Mouse (Mus musculus) limb, embryonic 14.5 days (tissue): ENCODE data around the gene Txndc9. TPM values are rescaled to one million over a fixed set of nuclear protein-coding genes. Genes with fewer than 3 reads are reported as not detected.
"Not testable (repeated sequence)": the region's sequence is repeated elsewhere in the genome, so short reads cannot be mapped to it uniquely, and the experiment has no call there.

Experiments used
- ATAC-seq: fragments of 200-750 bp; cut with Nextera tagmentation; 2 replicates; pipeline ENCODE4 v1.8.0; 2017; ENCODE audit warnings: low read depth, moderate number of reproducible peaks, moderate TSS enrichment; ENCODE audit not compliant: low FRiP score
- DNase-seq: peaks from one replicate; pipeline ENCODE4 v3.0.0-alpha.2; 2015; ENCODE audit warnings: low spot score
- H3K27ac ChIP-seq: fragments of 300-500 bp; sonication (generic); replicated peaks from 2 replicates; pipeline ENCODE4 v1.5.1; 2014; ENCODE audit warnings: low read depth, mild to moderate bottlenecking, low read length, moderate library complexity, mixed read lengths
- H3K27me3 ChIP-seq: fragments of 300-500 bp; sonication (generic); 2 replicates; pipeline ENCODE4 v1.6.1; 2014; ENCODE audit warnings: low read length, mixed read lengths; ENCODE audit not compliant: control insufficient read depth, insufficient read depth
- H3K36me3 ChIP-seq: fragments of 300-500 bp; sonication (generic); 2 replicates; pipeline ENCODE4 v1.6.1; 2014; ENCODE audit warnings: mild to moderate bottlenecking, low read length, moderate library complexity, mixed read lengths; ENCODE audit not compliant: control insufficient read depth, insufficient read depth
- H3K4me1 ChIP-seq: fragments of 300-500 bp; sonication (generic); 2 replicates; pipeline ENCODE4 v1.6.1; 2014; ENCODE audit warnings: antibody characterized with exemption, low read length, mixed read lengths; ENCODE audit not compliant: control insufficient read depth, insufficient read depth
- H3K4me2 ChIP-seq: fragments of 300-500 bp; sonication (generic); replicated peaks from 2 replicates; pipeline ENCODE4 v1.6.1; 2014; ENCODE audit warnings: low read depth, mild to moderate bottlenecking, low read length, moderate library complexity; ENCODE audit not compliant: severe bottlenecking
- H3K4me3 ChIP-seq: fragments of 300-500 bp; sonication (generic); replicated peaks from 2 replicates; pipeline ENCODE4 v1.5.1; 2014; ENCODE audit warnings: low read length
- H3K9ac ChIP-seq: fragments of 300-500 bp; sonication (generic); 2 replicates; pipeline ENCODE4 v1.6.1; 2014; ENCODE audit warnings: mild to moderate bottlenecking, low read depth, low read length, moderate library complexity; ENCODE audit not compliant: severe bottlenecking
- H3K9me3 ChIP-seq: fragments of 300-500 bp; sonication (generic); 2 replicates; pipeline ENCODE4 v1.6.1; 2016; ENCODE audit warnings: low read length; ENCODE audit not compliant: control insufficient read depth
- POLR2A ChIP-seq: fragments of 200-500 bp; IDR thresholded peaks from 2 replicates; pipeline ENCODE4 v1.8.0; 2012; ENCODE audit warnings: inconsistent platforms, mild to moderate bottlenecking, moderate library complexity, borderline replicate concordance; ENCODE audit not compliant: insufficient read depth, insufficient read length; ENCODE audit errors: extremely low read depth
- WGBS: fragments of 180-500 bp; shearing (Covaris S2); extraction: QIAGEN DNeasy Blood & Tissue Kit; methylation state at CpG from one replicate; pipeline ENCODE4 v1.1.7; 2014; 5-methylcytosine and 5-hydroxymethylcytosine counted together
- polyA plus RNA-seq, 2 experiments: library from polyadenylated mRNA; depleted of rRNA in 1 of 2; stranded (reverse) in 1 of 2; unstranded in 1 of 2; fragments of >200 nt; fragmentation: Nextera tagmentation in 1 of 2; extraction: Ambion mirVana in 1 of 2; gene quantifications; 2 replicates each; pipeline versions ENCODE4 v1.2.1 to v1.2.3; 2012 to 2014

Txndc9 gene
- polyA plus RNA-seq, 2 experiments, result 57.8 to 141 TPM

GRCm38 (mm10) chr1:37996877-37997484, 712 bp downstream of the Txndc9 start:
- no peaks in the 10 kb centered on the region for H3K9me3 ChIP-seq
- H3K9ac ChIP-seq, result peak overlapping the region; percentile 88
- H3K4me3 ChIP-seq, result peak overlapping the region; percentile 95
- peak overlapping the region; percentile 92 for H3K27ac ChIP-seq
- no peak for TF ChIP-seq POLR2A
- DNase-seq, result peak; percentile 99
- 2% methylated on average over 42 of the region's 42 CpGs for WGBS
- H3K36me3 ChIP-seq, result peaks cover 36% of the 10 kb centered on the region
- H3K4me1 ChIP-seq, result peaks cover 10% of the 10 kb centered on the region
- no peaks in the 10 kb centered on the region for H3K27me3 ChIP-seq
- H3K4me2 ChIP-seq, result peak overlapping the region; percentile 89
- ATAC-seq, result peak; percentile 95

GRCm38 (mm10) chr1:37996226-37996625, 1.5 kb downstream of the Txndc9 start:
- peak overlapping the region; percentile 89 for H3K4me2 ChIP-seq
- DNase-seq (no peak), ATAC-seq (no peak)
- no peaks in the 10 kb centered on the region for H3K9me3 ChIP-seq
- no peak for TF ChIP-seq POLR2A
- 44% methylated on average over 3 of the region's 3 CpGs for WGBS
- H3K9ac ChIP-seq, result peak overlapping the region; percentile 88
- H3K27ac ChIP-seq, result peak overlapping the region; percentile 14; the same call in 1 of the 2 replicates
- H3K36me3 ChIP-seq, result peaks cover 43% of the 10 kb centered on the region
- peaks cover 10% of the 10 kb centered on the region for H3K4me1 ChIP-seq
- peak overlapping the region; percentile 95 for H3K4me3 ChIP-seq
- no peaks in the 10 kb centered on the region for H3K27me3 ChIP-seq

DNA sequence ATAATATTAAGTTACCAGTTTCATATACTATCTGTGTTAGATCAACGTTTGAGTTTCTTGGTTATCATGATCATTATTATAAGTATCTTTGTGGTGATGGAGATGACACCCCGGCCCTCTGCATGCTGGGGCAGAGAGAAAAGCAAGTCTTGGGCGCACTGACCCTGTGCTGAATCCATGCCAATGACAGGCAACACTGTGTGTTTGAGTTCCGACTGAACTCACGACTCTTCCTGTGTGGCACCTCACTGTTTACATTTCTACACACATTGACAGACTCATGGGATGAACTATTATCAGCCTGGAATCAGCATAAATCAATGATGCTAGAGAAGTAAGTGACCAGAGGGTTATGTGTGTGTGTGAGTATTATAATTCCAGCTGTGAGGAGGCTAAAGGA, 9.8 kb downstream of the Txndc9 start:
- no peaks in the 10 kb centered on the region for H3K9me3 ChIP-seq
- no peak overlapping the region for H3K27ac ChIP-seq
- no peak overlapping the region for H3K4me2 ChIP-seq
- no peak overlapping the region for H3K9ac ChIP-seq
- ATAC-seq (no peak), DNase-seq (no peak)
- H3K27me3 ChIP-seq, result no peaks in the 10 kb centered on the region
- H3K4me3 ChIP-seq, result no peak overlapping the region
- no peaks in the 10 kb centered on the region for H3K4me1 ChIP-seq
- WGBS, result 92% methylated on average over 5 of the region's 5 CpGs
- TF ChIP-seq POLR2A, result no peak
- H3K36me3 ChIP-seq, result peaks cover 71% of the 10 kb centered on the region

DNA sequence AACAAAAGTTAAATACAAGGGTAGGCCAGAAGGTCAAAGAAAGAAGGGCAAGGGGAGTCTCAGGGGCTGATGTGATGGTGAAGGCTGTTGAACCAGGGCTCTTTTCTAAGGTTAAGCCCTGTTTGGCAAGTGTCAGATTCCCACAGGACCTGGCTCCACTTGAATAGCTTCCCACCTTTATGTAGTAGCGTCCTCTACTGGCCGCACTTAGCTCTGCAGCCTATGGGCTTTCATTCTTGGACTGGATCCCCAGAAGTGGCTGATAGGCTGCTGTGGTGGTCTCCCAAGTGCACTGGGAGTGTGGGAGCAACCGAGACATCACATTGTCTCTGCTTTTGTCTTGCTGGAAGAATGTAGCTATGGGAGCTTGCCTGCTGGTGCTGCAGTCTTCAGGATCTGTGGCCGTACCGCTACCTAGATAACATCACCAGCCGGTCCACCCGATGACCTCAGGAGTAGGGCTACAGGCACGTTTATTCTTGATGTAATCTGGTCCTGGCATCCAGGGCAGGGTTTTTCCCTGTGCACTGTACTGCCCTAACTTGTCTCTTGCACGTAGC, 11.8 kb downstream of the Txndc9 start:
- peaks cover 50% of the 10 kb centered on the region for H3K36me3 ChIP-seq
- H3K9me3 ChIP-seq, result no peaks in the 10 kb centered on the region
- no peak for ATAC-seq
- H3K27me3 ChIP-seq, result no peaks in the 10 kb centered on the region
- no peak for TF ChIP-seq POLR2A
- DNase-seq, result no peak
- no peak overlapping the region for H3K4me3 ChIP-seq
- H3K4me2 ChIP-seq, result no peak overlapping the region
- no peaks in the 10 kb centered on the region for H3K4me1 ChIP-seq
- H3K9ac ChIP-seq, result no peak overlapping the region
- 80% methylated on average over 9 of the region's 9 CpGs for WGBS
- no peak overlapping the region for H3K27ac ChIP-seq

DNA sequence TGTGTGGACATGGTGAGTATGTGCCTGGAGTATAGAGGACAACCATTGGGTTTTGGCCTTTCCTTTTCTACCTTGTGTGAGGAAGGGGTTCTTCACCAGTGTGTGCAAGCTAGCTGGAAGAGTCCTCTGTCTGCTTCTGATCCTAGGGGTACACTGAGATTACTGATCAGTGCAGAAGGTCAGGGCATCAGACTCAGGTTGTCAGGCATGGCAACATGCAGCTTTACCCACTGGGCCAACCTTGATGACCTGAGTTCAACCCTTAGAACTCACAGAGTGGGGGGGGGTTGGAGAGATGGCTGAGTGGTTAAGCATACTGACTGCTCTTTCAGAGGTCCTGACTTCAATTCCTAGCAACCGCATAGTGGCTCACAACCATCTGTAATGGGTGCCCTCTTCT, 13.4 kb downstream of the Txndc9 start:
- TF ChIP-seq POLR2A, result no peak
- Histone ChIP-seq H3K9ac (no peak overlapping the region), H3K9me3 (no peaks in the 10 kb centered on the region), H3K36me3 (peaks cover 38% of the 10 kb centered on the region), H3K4me3 (no peak overlapping the region), H3K27me3 (no peaks in the 10 kb centered on the region), H3K4me1 (no peaks in the 10 kb centered on the region), H3K27ac (no peak overlapping the region), H3K4me2 (no peak overlapping the region)
- ATAC-seq (no peak), DNase-seq (no peak)
- WGBS, result 90% methylated on average over 1 of the region's 1 CpGs

DNA sequence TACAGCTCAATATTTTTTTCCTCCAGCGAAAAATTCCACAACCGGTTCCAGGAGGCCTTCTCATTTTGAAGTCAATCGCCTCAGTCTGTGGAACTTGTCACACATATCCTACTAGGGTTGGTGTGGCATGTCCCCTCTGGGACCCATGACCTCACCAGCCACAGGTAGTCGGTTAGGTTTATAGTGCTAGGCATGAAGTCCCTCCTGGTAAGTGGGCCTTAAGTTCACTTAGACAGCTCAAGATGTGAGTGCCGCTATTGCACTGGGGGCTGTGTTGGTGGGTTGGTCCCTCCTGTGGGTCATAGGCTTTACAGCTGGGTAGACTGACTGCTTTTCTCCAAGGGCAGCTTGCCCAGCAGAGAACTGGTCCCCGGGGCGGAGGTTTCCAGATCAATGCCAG, 20.4 kb downstream of the Txndc9 start:
- no peaks in the 10 kb centered on the region for H3K27me3 ChIP-seq
- no peak overlapping the region for H3K4me3 ChIP-seq
- no peaks in the 10 kb centered on the region for H3K36me3 ChIP-seq
- ATAC-seq (no peak), DNase-seq (no peak)
- 80% methylated on average over 7 of the region's 7 CpGs for WGBS
- H3K4me2 ChIP-seq, result no peak overlapping the region
- no peak overlapping the region for H3K27ac ChIP-seq
- TF ChIP-seq POLR2A, result no peak
- H3K4me1 ChIP-seq, result no peaks in the 10 kb centered on the region
- H3K9ac ChIP-seq, result no peak overlapping the region
- no peaks in the 10 kb centered on the region for H3K9me3 ChIP-seq

DNA sequence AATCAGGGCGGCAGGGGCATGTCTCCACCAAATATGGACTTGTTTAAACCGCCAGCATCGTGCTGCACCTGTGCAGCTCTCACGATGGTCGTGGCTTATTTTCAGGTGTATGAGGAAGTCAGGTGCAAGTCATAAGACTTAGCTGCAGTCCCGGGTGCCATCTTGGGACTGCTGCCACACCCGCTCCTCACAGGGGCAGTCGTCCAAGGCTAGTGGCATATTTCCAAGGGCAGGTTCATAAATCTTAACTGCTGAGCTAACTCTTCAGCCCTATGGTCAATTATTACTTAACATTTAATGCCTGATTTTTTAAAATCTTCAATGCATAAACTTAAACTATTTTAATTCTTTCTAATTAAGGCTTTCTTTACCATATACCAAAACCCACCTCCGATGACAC, 21.0 kb downstream of the Txndc9 start:
- not testable (repeated sequence) for H3K36me3 ChIP-seq, ATAC-seq, H3K27me3 ChIP-seq, H3K4me1 ChIP-seq, H3K27ac ChIP-seq, H3K9ac ChIP-seq, H3K4me2 ChIP-seq, H3K9me3 ChIP-seq, H3K4me3 ChIP-seq, DNase-seq
- 60% methylated on average over 9 of the region's 9 CpGs for WGBS
